Comparison of ENCODE assay signal across 14 mouse cellular contexts in the genomic region with DNA sequence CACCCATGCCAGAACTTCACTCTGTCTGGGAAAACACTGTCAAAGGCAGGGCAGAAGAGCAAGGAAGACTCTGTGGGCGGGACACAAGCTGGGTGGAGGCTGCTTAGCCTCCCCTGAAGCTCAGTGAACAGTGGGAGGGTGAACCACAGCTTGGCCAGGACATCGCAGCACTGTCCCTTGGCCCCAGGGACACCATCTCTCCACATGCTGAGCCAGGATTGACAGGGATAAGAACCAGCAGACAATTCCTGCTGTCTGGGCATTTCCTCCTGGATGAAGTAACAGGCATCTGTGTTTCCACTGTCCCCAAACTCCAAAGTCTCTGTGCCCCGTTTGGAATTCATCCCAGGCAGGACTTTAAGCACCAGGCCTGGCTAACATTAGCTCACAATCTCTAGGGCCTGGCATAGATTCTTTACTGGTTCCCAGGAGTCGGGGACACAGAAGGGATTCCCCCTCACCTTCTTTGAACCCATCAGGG.
DNase-seq lines count a peak whose midpoint lies in the region; TF ChIP-seq lines count a peak whose summit lies in the region.
"Had no signal": no experiment of that assay in that cellular context is flagged by ENCODE, and none has a peak within 500 bp of the region (broad histone marks: within the 10 kb centered on the region; RNA-seq: fewer than 3 reads in every experiment).

No protein-coding gene starts in this region.

- TF ChIP-seq POLR2A in myocyte (IDR thresholded peaks at IDR 0.05; ENCODE audit: insufficient read length, low read depth): peak; percentile 54

- peak overlapping the region; percentile 26 for H3K4me2 ChIP-seq in myocyte (ENCODE audit: low read depth)
- H3K4me2 ChIP-seq: hindbrain, embryonic 14.5 days; neural tube, embryonic 13.5 days had no signal

- no peak overlapping the region for H3K4me3 ChIP-seq in myocyte
- H3K4me3 ChIP-seq: neural tube, embryonic 13.5 days had no signal

- H3K27me3 ChIP-seq in myocyte (ENCODE audit: control insufficient read depth, insufficient read depth, insufficient read length): no peaks in the 10 kb centered on the region
- H3K27me3 ChIP-seq: neural tube, embryonic 13.5 days had no signal

- DNase-seq in lung, adult 18-20 months: peak; percentile 34 to 47
- no peak for DNase-seq in lung, postnatal 14 days
- DNase-seq in heart, adult 9 months (ENCODE audit: low spot score in 2 of 2): peak; percentile 57 to 58
- DNase-seq in heart, postnatal 4 days: peak; percentile 57
- no peak for DNase-seq in right cerebral cortex, postnatal 36 days (ENCODE audit: low spot score in 2 of 2)
- no peak for DNase-seq in T-cell, adult 2 months (ENCODE audit: low spot score)
- DNase-seq: adrenal gland, adult 8-10 months; cerebellum, adult 8-10 months; layer of hippocampus, postnatal 36 days; right cerebral cortex, postnatal 4 days; thymus, postnatal 36 days had no signal

- no peak overlapping the region for H3ac ChIP-seq in myocyte (ENCODE audit: control insufficient read depth, insufficient read length)

- no peaks in the 10 kb centered on the region for H3K36me3 ChIP-seq in myocyte (ENCODE audit: control insufficient read depth, insufficient read depth)
- H3K36me3 ChIP-seq: neural tube, embryonic 13.5 days had no signal

- H3K79me2 ChIP-seq in myocyte (ENCODE audit: control insufficient read depth, insufficient read depth): no peaks in the 10 kb centered on the region

TF ChIP-seq in myocyte, 11 proteins besides CTCF, POLR2A, EP300 and RAD21:
- no peak for TF ChIP-seq MYOD1 (IDR thresholded peaks at IDR 0.05; ENCODE audit: control insufficient read depth in 1 of 3, insufficient read length in 2 of 3, low read depth in 2 of 3)
- no peak for TF ChIP-seq REST (IDR thresholded peaks at IDR 0.05; ENCODE audit: insufficient read depth, insufficient read length)
- no peak for TF ChIP-seq CEBPB (IDR thresholded peaks at IDR 0.05; ENCODE audit: insufficient read depth, poor library complexity, severe bottlenecking)
- TF ChIP-seq TCF3 (IDR thresholded peaks at IDR 0.05; ENCODE audit: insufficient read length, low read depth): no peak
- TF ChIP-seq E2F4 (IDR thresholded peaks at IDR 0.05; ENCODE audit: insufficient read depth): no peak
- TF ChIP-seq POLR2AphosphoS2 (IDR thresholded peaks at IDR 0.05; ENCODE audit: insufficient read length, low read depth): no peak
- no peak for TF ChIP-seq MYOG (IDR thresholded peaks at IDR 0.05; ENCODE audit: control insufficient read depth in 1 of 3, insufficient read depth in 1 of 3, insufficient read length in 2 of 3, low read depth in 2 of 3)
- no peak for TF ChIP-seq MAX (IDR thresholded peaks at IDR 0.05; ENCODE audit: low read depth)
- no peak for TF ChIP-seq SRF (IDR thresholded peaks at IDR 0.05; ENCODE audit: control insufficient read depth, insufficient read length, low read depth)
- TF ChIP-seq USF1 (IDR thresholded peaks at IDR 0.05; ENCODE audit: low read depth): no peak
- TF ChIP-seq TCF12 (IDR thresholded peaks at IDR 0.05; ENCODE audit: insufficient read depth, poor library complexity, severe bottlenecking): no peak

Comparison
In these comparisons a context has a peak if more than half of its experiments do, and no peak if none do; other contexts are left out.
1. DNase-seq: peak in lung, adult 18-20 months (2 of 2), heart, adult 9 months (2 of 2) and heart, postnatal 4 days (single experiment); none in lung, postnatal 14 days (single experiment), right cerebral cortex, postnatal 36 days (0 of 2) and T-cell, adult 2 months (single experiment).